Mouse (Mus musculus) lung, postnatal 10 days (tissue): ENCODE results near the gene Arhgef18.

ENCODE experiments used
- DNase-seq: peaks from one replicate; pipeline ENCODE4 v3.0.0; 2021

Gene Arhgef18

GRCm38 (mm10) chr8:3397597-3397996, 4.8 kb downstream of the Arhgef18 start:
- DNase-seq, result peak; percentile 38

- DNase-seq, result no peak
Observed at GRCm38 (mm10) chr8:3400509-3400908, 7.7 kb downstream of the Arhgef18 start.

- no peak for DNase-seq
Observed at GRCm38 (mm10) chr8:3407417-3407816, 14.6 kb downstream of the Arhgef18 start.

- DNase-seq, result no peak
Observed at GRCm38 (mm10) chr8:3411085-3411484, 18.3 kb downstream of the Arhgef18 start.

- peak; percentile 46 for DNase-seq
Observed at GRCm38 (mm10) chr8:3411901-3412301, 19.1 kb downstream of the Arhgef18 start.

- DNase-seq, result no peak
Observed at GRCm38 (mm10) chr8:3412816-3413215, 20.0 kb downstream of the Arhgef18 start.

GRCm38 (mm10) chr8:3414639-3415190, 21.9 kb downstream of the Arhgef18 start:
- DNase-seq, result no peak

- DNase-seq, result no peak
Observed at GRCm38 (mm10) chr8:3415259-3415658, 22.5 kb downstream of the Arhgef18 start.

- no peak for DNase-seq
Observed at GRCm38 (mm10) chr8:3415661-3416060, 22.9 kb downstream of the Arhgef18 start.

GRCm38 (mm10) chr8:3416846-3417245, 24.0 kb downstream of the Arhgef18 start:
- DNase-seq, result no peak

GRCm38 (mm10) chr8:3417455-3417854, 24.6 kb downstream of the Arhgef18 start:
- DNase-seq, result no peak

- DNase-seq, result peak; percentile 46
Observed at GRCm38 (mm10) chr8:3418101-3418500, 25.3 kb downstream of the Arhgef18 start.

- no peak for DNase-seq
Observed at GRCm38 (mm10) chr8:3420105-3420706, 27.4 kb downstream of the Arhgef18 start.

- no peak for DNase-seq
Observed at GRCm38 (mm10) chr8:3421507-3421906, 28.7 kb downstream of the Arhgef18 start.

- DNase-seq, result no peak
Observed at GRCm38 (mm10) chr8:3425217-3425616, 32.4 kb downstream of the Arhgef18 start.

- no peak for DNase-seq
Observed at GRCm38 (mm10) chr8:3426211-3426610, 33.4 kb downstream of the Arhgef18 start.

GRCm38 (mm10) chr8:3428426-3428825, 35.6 kb downstream of the Arhgef18 start:
- no peak for DNase-seq

GRCm38 (mm10) chr8:3429966-3430365, 37.2 kb downstream of the Arhgef18 start:
- peak; percentile 53 for DNase-seq

GRCm38 (mm10) chr8:3431113-3431512, 38.3 kb downstream of the Arhgef18 start:
- no peak for DNase-seq

- DNase-seq, result no peak
Observed at GRCm38 (mm10) chr8:3436492-3436891, 43.7 kb downstream of the Arhgef18 start.

- no peak for DNase-seq
Observed at GRCm38 (mm10) chr8:3439510-3439909, 46.7 kb downstream of the Arhgef18 start.

- no peak for DNase-seq
Observed at GRCm38 (mm10) chr8:3449226-3449625, 56.4 kb downstream of the Arhgef18 start.

GRCm38 (mm10) chr8:3450670-3451069, 57.9 kb downstream of the Arhgef18 start:
- peak; percentile 56 for DNase-seq

- no peak for DNase-seq
Observed at GRCm38 (mm10) chr8:3451992-3452391, 59.2 kb downstream of the Arhgef18 start.

GRCm38 (mm10) chr8:3463248-3463647, 70.4 kb downstream of the Arhgef18 start:
- DNase-seq, result no peak
